Comparison of ENCODE assay signal across 15 mouse cellular contexts in genomic region chr11:53068479-53069065, GRCm38 (mm10).
A peak's percentile ranks its signal among the peaks of the same experiment; 100 is the strongest.
DNase-seq lines count a peak whose midpoint lies in the region; TF ChIP-seq lines count a peak whose summit lies in the region.
"Had no signal": no experiment of that assay in that cellular context is flagged by ENCODE, and none has a peak within 500 bp of the region (broad histone marks: within the 10 kb centered on the region; RNA-seq: fewer than 3 reads in every experiment).

No protein-coding gene starts in this region.

- TF ChIP-seq CTCF in brain, embryonic 14.5 days (IDR thresholded peaks at IDR 0.05; ENCODE audit: borderline replicate concordance, extremely low read depth, insufficient read depth, insufficient read length), result no peak

- intact Hi-C loops in left cerebral cortex, postnatal 10 days (cut with DNase I), result no loop called here

- no peak for TF ChIP-seq POLR2A in brain, embryonic 14.5 days (IDR thresholded peaks at IDR 0.05; ENCODE audit: borderline replicate concordance, extremely low read depth, insufficient read depth, insufficient read length, poor library complexity, severe bottlenecking)

- DNase-seq in adrenal gland, adult 2 months, result peak; percentile 6
- DNase-seq in adrenal gland, adult 18-20 months (ENCODE audit: low spot score in 2 of 2), result no peak
- DNase-seq in frontal cortex, postnatal 10 days (ENCODE audit: low spot score in 2 of 2), result peak; percentile 15 to 17
- no peak for DNase-seq in frontal cortex, postnatal 25 days (ENCODE audit: low spot score in 2 of 2)
- peak; percentile 11 to 26 for DNase-seq in left cerebral cortex, postnatal 10 days (ENCODE audit: extremely low spot score in 1 of 2, low spot score in 2 of 2)
- DNase-seq in left cerebral cortex, adult 8-10 months (ENCODE audit: low spot score in 2 of 2), result no peak
- DNase-seq in brain, embryonic 14.5 days (ENCODE audit: low read depth), result peak; percentile 55
- DNase-seq in kidney, postnatal 25 days, result no peak
- DNase-seq: adrenal gland, postnatal 25 days; cerebellum, adult 2 months; gastrocnemius, postnatal 36 days; kidney, adult 11 months; layer of hippocampus, adult 9-11 months; lung, embryonic 14.5 days; lung, postnatal 4 days had no signal

Comparison
In these comparisons a context has a peak if more than half of its experiments do, and no peak if none do; other contexts are left out.
1. DNase-seq: peak in adrenal gland, adult 2 months (single experiment), frontal cortex, postnatal 10 days (2 of 2), left cerebral cortex, postnatal 10 days (2 of 2) and brain, embryonic 14.5 days (single experiment); none in adrenal gland, adult 18-20 months (0 of 2), frontal cortex, postnatal 25 days (0 of 2), left cerebral cortex, adult 8-10 months (0 of 2) and kidney, postnatal 25 days (0 of 2).